Mouse (Mus musculus) limb, embryonic 14.5 days (tissue): ENCODE measurements at regions not wholly inside any gene's neighbourhood (a gene's known extent, or its start where the extent isn't known, plus 50 kb on each side); places are given as distances from the start of the nearest gene placed in this dataset.

ENCODE experiments used
- ATAC-seq: fragments of 200-750 bp; cut with Nextera tagmentation; 2 replicates; pipeline ENCODE4 v1.8.0; 2017; ENCODE audit warnings: low read depth, moderate number of reproducible peaks, moderate TSS enrichment; ENCODE audit not compliant: low FRiP score
- DNase-seq: peaks from one replicate; pipeline ENCODE4 v3.0.0-alpha.2; 2015; ENCODE audit warnings: low spot score
- H3K27ac ChIP-seq: fragments of 300-500 bp; sonication (generic); replicated peaks from 2 replicates; pipeline ENCODE4 v1.5.1; 2014; ENCODE audit warnings: low read depth, mild to moderate bottlenecking, low read length, moderate library complexity, mixed read lengths
- H3K27me3 ChIP-seq: fragments of 300-500 bp; sonication (generic); 2 replicates; pipeline ENCODE4 v1.6.1; 2014; ENCODE audit warnings: low read length, mixed read lengths; ENCODE audit not compliant: control insufficient read depth, insufficient read depth
- H3K36me3 ChIP-seq: fragments of 300-500 bp; sonication (generic); 2 replicates; pipeline ENCODE4 v1.6.1; 2014; ENCODE audit warnings: mild to moderate bottlenecking, low read length, moderate library complexity, mixed read lengths; ENCODE audit not compliant: control insufficient read depth, insufficient read depth
- H3K4me1 ChIP-seq: fragments of 300-500 bp; sonication (generic); 2 replicates; pipeline ENCODE4 v1.6.1; 2014; ENCODE audit warnings: antibody characterized with exemption, low read length, mixed read lengths; ENCODE audit not compliant: control insufficient read depth, insufficient read depth
- H3K4me2 ChIP-seq: fragments of 300-500 bp; sonication (generic); replicated peaks from 2 replicates; pipeline ENCODE4 v1.6.1; 2014; ENCODE audit warnings: low read depth, mild to moderate bottlenecking, low read length, moderate library complexity; ENCODE audit not compliant: severe bottlenecking
- H3K4me3 ChIP-seq: fragments of 300-500 bp; sonication (generic); replicated peaks from 2 replicates; pipeline ENCODE4 v1.5.1; 2014; ENCODE audit warnings: low read length
- H3K9ac ChIP-seq: fragments of 300-500 bp; sonication (generic); 2 replicates; pipeline ENCODE4 v1.6.1; 2014; ENCODE audit warnings: mild to moderate bottlenecking, low read depth, low read length, moderate library complexity; ENCODE audit not compliant: severe bottlenecking
- H3K9me3 ChIP-seq: fragments of 300-500 bp; sonication (generic); 2 replicates; pipeline ENCODE4 v1.6.1; 2016; ENCODE audit warnings: low read length; ENCODE audit not compliant: control insufficient read depth
- POLR2A ChIP-seq: fragments of 200-500 bp; IDR thresholded peaks from 2 replicates; pipeline ENCODE4 v1.8.0; 2012; ENCODE audit warnings: inconsistent platforms, mild to moderate bottlenecking, moderate library complexity, borderline replicate concordance; ENCODE audit not compliant: insufficient read depth, insufficient read length; ENCODE audit errors: extremely low read depth
- WGBS: fragments of 180-500 bp; shearing (Covaris S2); extraction: QIAGEN DNeasy Blood & Tissue Kit; methylation state at CpG from one replicate; pipeline ENCODE4 v1.1.7; 2014; 5-methylcytosine and 5-hydroxymethylcytosine counted together

DNA sequence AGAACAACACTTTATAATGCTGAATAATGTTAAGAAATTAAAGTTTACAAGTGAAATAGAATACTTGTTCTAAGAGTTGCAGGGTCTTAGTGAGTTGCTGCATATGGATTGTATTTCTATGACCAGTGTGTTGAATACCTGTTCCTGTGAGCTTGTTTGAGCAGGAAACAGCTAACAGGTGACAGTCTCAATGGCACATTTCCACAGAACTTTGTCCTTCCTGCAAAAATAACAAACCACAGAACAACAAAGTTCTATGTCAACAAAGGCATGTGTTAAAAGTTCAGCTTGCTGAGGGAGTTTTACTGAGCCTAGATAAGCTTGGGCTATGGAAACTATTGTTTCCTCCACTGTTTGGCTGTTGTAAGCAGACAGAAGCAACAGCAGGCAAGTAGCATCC is 500.0 kb upstream of the Arpp21 start:
- no peaks in the 10 kb centered on the region for H3K36me3 ChIP-seq
- H3K27me3 ChIP-seq = no peaks in the 10 kb centered on the region
- H3K27ac ChIP-seq = no peak overlapping the region
- H3K9me3 ChIP-seq = no peaks in the 10 kb centered on the region
- no peak overlapping the region for H3K4me3 ChIP-seq
- no peak overlapping the region for H3K4me2 ChIP-seq
- no peaks in the 10 kb centered on the region for H3K4me1 ChIP-seq
- no peak for TF ChIP-seq POLR2A
- ATAC-seq (no peak), DNase-seq (no peak)
- no peak overlapping the region for H3K9ac ChIP-seq

DNA sequence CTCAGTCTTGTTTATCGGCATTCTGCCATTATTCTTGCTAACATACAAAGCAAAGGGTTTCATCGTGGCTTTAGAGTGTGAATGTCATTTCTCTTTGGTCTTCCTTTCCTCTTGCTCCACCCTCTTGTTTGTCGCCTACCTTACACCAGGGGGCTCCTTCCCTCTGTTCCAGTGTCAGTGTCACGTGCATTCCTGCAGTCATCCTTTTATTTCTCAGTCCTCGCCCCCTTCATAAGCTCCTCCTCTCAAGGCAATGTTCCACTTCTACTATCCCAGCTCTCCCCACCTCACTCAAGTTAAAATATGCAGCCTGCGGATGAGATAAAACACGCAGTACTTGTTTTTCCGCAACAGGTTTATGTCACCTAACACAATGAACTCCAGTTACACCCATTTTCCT is 489.8 kb upstream of the Arpp21 start:
- Histone ChIP-seq H3K4me2 (no peak overlapping the region), H3K9ac (no peak overlapping the region), H3K9me3 (no peaks in the 10 kb centered on the region), H3K27me3 (no peaks in the 10 kb centered on the region), H3K27ac (no peak overlapping the region), H3K4me3 (no peak overlapping the region), H3K4me1 (no peaks in the 10 kb centered on the region), H3K36me3 (no peaks in the 10 kb centered on the region)
- ATAC-seq (no peak), DNase-seq (no peak)
- WGBS = 39% methylated on average over 8 of the region's 8 CpGs
- no peak for TF ChIP-seq POLR2A

DNA sequence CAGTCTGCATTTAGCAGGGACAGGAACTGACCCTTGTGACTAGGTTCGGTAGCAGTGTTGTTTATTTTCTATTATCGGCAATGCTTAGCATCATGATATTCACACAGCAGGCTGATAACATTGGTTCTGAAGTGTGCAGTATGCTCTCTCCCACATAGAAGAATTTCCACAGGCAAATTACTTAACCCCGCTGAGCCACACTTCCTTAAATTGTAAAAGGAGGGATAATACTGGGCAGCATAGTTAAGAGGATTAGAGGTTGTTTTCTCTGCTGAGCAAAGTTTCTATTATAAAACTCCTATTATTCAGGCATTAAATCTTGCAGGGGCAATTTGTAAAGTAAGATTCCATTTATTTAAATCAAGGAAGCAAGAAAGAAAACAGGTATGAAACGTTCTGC is 489.4 kb upstream of the Arpp21 start:
- no peak for ATAC-seq
- no peak for TF ChIP-seq POLR2A
- no peak for DNase-seq
- H3K4me2 ChIP-seq = no peak overlapping the region
- H3K4me3 ChIP-seq = no peak overlapping the region
- H3K27ac ChIP-seq = no peak overlapping the region
- no peak overlapping the region for H3K9ac ChIP-seq
- WGBS = 55% methylated on average over 4 of the region's 4 CpGs
- no peaks in the 10 kb centered on the region for H3K4me1 ChIP-seq
- no peaks in the 10 kb centered on the region for H3K27me3 ChIP-seq
- no peaks in the 10 kb centered on the region for H3K9me3 ChIP-seq
- no peaks in the 10 kb centered on the region for H3K36me3 ChIP-seq

DNA sequence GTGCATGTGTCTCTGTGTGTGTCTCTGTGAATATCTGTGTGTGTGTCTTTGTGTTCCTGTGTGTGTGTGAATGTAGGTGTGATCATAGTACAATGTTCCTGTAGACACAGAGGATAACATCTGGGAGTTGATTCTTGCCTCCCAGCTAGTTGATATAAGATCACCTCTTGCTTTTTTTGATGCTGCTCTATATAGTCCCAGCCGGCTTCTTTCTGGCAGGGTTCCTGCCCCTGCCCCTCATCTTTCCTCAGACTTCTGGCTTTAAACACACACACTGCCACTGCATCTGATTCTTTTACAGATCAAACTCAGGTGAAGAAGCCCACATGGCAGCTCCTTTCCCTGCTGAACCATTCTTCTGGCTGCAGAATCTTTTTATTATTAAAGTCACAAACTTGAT is 487.6 kb upstream of the Arpp21 start:
- no peaks in the 10 kb centered on the region for H3K27me3 ChIP-seq
- no peak for DNase-seq
- H3K4me3 ChIP-seq = no peak overlapping the region
- H3K36me3 ChIP-seq = no peaks in the 10 kb centered on the region
- H3K27ac ChIP-seq = no peak overlapping the region
- no peak for TF ChIP-seq POLR2A
- H3K9ac ChIP-seq = no peak overlapping the region
- H3K4me2 ChIP-seq = no peak overlapping the region
- no peak for ATAC-seq
- WGBS = 61% methylated on average over 1 of the region's 1 CpGs
- no peaks in the 10 kb centered on the region for H3K4me1 ChIP-seq
- no peaks in the 10 kb centered on the region for H3K9me3 ChIP-seq

DNA sequence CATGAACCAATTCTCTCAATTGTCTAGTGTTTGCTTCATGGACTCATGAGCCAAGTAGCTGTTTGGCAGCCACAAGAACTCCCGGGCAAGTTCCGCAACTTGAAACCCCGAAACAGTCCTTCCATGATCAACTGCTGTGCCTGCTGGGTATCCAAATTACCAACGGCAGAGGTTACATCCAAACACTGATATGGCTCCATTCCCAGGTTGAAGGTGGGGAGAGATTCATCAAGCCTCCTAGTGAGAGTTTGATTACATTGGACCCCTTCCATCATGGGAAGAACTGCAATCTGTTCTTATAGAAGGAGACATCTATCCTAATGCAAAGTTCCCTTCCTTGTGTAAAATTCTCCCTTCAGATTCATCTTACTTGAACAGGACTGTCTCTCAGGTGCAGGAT is 486.8 kb upstream of the Arpp21 start:
- DNase-seq (no peak), ATAC-seq (no peak)
- Histone ChIP-seq H3K4me2 (no peak overlapping the region), H3K27ac (no peak overlapping the region), H3K9me3 (no peaks in the 10 kb centered on the region), H3K4me1 (no peaks in the 10 kb centered on the region), H3K27me3 (no peaks in the 10 kb centered on the region), H3K4me3 (no peak overlapping the region), H3K36me3 (no peaks in the 10 kb centered on the region), H3K9ac (no peak overlapping the region)
- TF ChIP-seq POLR2A = no peak
- 91% methylated on average over 4 of the region's 4 CpGs for WGBS

DNA sequence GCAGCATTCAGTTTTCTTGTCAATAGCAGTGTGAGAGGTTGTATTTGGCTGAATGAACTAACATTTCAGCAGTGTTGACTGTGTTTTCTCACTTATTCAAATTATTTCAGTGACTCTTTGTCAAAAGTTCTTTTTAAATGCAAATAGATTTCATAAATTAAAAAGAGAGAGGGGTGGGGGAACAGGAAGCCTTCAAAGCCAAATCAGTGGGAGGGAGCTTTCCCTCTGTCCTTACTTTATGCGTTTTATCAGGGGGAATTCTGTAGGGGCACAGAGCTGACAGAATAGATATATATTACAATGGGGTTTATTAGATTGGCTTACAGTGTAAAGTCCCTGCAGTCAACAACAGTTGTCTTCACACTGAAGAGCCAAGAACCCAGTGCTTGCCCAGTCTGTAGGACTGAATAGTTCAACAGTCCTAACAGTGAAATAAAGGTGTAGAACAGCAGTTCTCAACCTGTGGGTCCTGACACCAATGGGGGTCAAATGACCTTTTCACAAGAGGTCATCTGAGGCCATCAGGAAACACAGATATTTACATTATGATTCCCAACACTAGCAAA is 479.5 kb upstream of the Arpp21 start:
- no peak for TF ChIP-seq POLR2A
- Histone ChIP-seq H3K4me1 (no peaks in the 10 kb centered on the region), H3K4me3 (no peak overlapping the region), H3K9me3 (no peaks in the 10 kb centered on the region), H3K27ac (no peak overlapping the region), H3K36me3 (no peaks in the 10 kb centered on the region), H3K27me3 (no peaks in the 10 kb centered on the region), H3K4me2 (no peak overlapping the region), H3K9ac (no peak overlapping the region)
- no peak for DNase-seq
- ATAC-seq = no peak
- WGBS = 81% methylated on average over 1 of the region's 1 CpGs
